Mouse (Mus musculus): ENCODE results near the gene Ltbp1.

DNA sequence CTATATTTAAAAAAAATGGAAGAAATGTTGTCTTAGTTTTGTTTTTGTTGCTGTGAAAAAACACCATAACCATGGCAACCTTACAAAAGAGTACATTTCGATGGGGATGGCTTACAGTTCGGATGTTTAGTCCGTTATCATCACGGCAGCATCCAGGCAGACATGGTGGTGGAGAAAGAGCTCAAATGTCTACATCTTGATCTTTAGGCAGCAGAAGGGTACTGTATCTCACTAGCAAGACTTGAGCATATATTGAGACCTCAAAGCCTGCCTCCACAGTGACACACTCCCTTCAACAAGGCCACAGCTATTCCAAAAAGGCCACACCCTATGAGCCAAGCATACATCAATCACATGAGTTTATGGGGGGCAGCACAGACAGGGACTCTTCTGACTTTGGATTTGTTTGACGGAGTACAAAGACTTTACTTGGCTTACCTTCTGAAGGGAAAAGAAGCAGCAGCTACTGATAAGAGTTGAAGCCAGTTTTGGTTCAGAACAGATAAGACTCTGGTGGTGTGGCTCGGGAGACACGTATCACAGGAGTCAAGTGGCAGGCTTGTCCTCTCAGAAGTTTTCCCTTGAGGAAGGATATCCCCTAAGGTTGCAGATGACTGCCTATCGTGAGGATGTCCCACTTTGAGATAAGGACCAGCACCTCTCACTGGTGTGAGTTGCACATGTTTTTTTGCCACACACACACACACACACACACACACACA, 153.9 kb downstream of the Ltbp1 start:
- TF ChIP-seq CTCF (conservative IDR thresholded peaks at IDR 0.05; ENCODE audit: low read length): no peak
- no peak for TF ChIP-seq NANOG (IDR thresholded peaks at IDR 0.05; ENCODE audit: borderline replicate concordance, low read length)
- TF ChIP-seq POU5F1 (IDR thresholded peaks at IDR 0.05; ENCODE audit: borderline replicate concordance, low read length): no peak

Data from E14TG2a.4 (cell line).